Mouse (Mus musculus) CD4-positive, CD25-positive, alpha-beta regulatory T cell, adult 2 months (primary cell): Measurements from ENCODE around the gene Phf20.
"Not testable (repeated sequence)": the region's sequence is repeated elsewhere in the genome, so short reads cannot be mapped to it uniquely, and the experiment has no call there.

Experiments used
- DNase-seq: peaks from one replicate; pipeline ENCODE4 v3.0.0-alpha.2; 2012; ENCODE audit warnings: low read depth, low spot score

Phf20 gene

DNA sequence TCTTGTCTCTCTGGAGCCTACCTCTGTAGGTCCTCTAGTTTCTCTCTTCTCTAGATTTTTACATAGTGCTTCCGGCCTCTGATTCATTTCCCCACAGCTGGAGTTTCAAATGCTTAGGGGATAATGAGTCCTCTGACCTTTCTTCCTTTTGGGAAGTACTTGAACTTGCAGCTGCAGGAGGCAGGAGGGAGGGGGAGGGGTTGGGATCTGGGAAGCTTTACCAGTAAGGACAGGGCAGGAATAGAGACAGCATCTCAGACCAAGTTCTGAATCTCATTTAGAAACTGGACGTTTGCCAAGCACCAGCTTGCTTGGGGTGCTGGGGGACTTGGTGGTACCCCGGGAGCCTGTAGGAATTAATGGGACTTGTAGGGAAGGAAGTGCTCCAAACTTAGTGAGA is 3.7 kb downstream of the Phf20 start:
- no peak for DNase-seq

DNA sequence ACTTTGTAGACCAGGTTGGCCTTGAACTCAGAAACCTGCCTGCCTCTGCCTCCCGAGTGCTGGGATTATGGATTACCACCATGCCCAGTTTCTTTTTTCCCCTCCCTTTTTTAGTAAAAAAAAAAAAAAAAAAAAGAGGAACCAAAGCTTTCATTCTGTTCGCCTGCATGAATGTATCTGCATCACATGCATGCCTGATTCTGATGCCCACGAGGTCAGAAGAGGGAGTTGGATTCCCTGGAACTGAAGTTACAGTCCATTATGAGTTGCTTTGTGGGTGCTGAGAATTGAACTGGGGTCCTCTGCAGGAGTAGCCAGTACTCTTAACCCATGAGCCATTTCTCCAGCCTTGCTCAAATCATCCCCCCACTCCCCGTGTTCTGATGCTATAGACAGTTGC is 5.2 kb downstream of the Phf20 start:
- DNase-seq, result no peak

DNA sequence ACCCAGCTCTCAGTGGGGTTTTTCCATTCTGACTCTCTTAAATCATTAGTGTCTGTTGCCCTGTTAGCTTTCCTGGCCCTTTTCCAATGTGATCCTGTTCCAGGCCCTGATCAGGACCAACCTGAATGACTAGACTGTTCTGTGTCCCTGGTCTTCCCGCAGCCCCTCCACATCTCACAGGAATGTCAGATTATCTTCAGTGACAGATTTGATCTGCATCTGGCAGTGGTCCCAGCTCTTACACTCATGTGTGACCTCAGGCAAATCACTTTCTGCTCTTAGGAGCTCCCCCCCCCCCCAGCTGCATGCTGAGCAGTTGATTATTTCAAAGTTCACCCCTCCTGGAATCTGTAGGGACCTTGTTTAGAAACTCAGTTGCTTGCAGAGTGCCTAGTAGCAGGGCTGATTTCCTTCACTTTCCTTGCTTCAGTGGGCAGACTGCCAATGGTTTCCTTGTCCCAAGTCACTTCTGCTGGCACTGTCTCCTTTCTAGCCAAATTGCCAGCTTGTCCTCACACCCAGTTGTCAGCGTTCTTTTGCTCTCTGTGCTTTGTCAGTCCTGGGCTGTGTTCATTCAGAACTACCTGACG is 6.7 kb downstream of the Phf20 start:
- DNase-seq, result no peak

DNA sequence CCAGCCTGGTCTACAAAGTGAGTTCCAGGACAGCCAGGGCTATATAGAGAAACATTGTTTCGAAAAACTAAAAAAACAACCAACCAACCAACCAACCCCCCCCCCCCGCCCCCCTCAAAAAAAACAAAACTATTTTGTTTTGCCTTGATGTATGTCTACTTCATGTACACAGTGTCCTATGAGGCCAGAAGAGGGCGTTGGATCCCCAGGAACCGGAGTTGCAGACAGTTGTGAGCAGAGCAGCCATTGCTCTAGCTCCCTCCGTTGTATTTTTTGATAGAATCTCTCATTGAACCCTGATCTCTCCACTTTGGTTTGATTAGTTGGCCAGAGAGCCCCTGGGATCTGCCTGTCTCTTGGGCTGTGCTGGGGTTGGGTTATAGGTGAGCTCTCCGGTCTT is 7.7 kb downstream of the Phf20 start:
- DNase-seq, result peak; percentile 45

DNA sequence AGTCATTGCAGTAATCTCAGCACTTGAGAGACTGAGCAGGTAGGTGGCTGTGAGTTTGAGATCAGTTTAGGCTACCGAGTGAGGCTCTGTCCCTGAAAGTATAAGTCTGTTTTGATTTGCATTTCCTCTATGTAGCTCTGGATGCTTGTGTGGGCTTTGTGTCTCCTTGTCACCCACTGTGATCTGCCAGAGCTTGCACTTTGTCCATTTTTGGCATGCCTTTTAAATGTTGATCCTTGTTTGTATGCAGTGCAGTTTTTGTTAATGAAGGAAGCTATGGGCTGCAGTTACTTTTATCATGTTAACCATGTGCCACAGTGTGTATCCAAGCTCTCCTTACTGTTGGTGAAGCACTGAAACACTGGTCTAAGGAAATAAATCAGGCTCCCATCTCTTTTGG is 21.5 kb downstream of the Phf20 start:
- no peak for DNase-seq

- no peak for DNase-seq
Measured at GRCm38 (mm10) chr2:156222100-156222499, 25.8 kb downstream of the Phf20 start.

- no peak for DNase-seq
Measured at GRCm38 (mm10) chr2:156224043-156224442, 27.8 kb downstream of the Phf20 start.

- no peak for DNase-seq
Measured at GRCm38 (mm10) chr2:156227689-156228088, 31.4 kb downstream of the Phf20 start.

- DNase-seq, result no peak
Measured at GRCm38 (mm10) chr2:156229171-156229570, 32.9 kb downstream of the Phf20 start.

GRCm38 (mm10) chr2:156231340-156231739 is 35.1 kb downstream of the Phf20 start:
- no peak for DNase-seq

DNA sequence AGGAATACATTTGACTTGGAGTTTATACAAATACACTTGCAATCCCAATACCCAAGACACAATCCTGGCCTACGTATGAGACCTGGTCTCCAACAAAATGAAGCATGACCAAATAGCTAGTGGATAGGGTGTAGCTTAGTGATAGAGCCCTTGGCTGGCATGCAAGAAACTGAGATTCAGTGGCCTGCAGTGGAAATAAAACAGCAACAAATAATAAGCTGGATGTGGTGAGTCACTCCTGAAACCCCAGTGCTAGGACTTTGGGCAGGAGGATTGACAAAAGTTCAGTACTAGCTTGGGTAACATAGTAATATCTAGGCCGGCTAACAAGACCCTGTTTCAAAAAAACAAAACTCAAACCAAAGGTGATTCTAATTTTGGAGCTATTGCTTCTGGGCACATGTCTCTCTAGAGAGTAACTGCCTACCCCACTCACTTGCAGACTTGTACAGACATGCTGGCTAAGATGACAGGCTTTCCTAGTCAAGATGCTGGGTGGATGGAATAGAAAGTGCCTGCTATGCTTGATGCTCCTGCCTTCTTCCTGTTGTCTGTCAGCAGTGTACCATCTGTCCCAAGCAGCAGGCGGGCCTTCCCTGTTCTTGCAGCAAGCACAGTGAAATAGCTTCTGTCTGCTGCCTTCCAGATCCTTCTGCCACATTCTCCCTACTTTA is 37.1 kb downstream of the Phf20 start:
- no peak for DNase-seq

DNA sequence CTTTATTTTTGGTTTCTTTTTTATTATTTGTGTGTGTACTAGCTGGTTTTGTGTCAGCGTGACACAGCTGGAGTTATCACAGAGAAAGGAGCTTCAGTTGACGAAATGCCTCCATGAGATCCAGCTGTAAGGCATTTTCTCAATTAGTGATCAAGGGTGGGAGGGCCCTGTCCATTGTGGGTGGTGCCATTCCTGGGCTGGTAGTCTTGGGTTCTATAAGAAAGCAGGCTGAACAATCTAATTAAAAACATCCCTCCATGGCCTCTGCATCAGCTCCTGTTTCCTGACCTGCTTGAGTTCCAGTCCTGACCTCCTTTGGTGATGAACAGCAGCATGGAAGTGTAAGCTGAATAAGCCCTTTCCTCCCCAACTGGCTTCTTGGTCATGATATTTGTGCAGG is 37.8 kb downstream of the Phf20 start:
- not testable (repeated sequence) for DNase-seq

- no peak for DNase-seq
Measured at GRCm38 (mm10) chr2:156235847-156236246, 39.6 kb downstream of the Phf20 start.

GRCm38 (mm10) chr2:156241662-156242061 is 45.4 kb downstream of the Phf20 start:
- no peak for DNase-seq

DNA sequence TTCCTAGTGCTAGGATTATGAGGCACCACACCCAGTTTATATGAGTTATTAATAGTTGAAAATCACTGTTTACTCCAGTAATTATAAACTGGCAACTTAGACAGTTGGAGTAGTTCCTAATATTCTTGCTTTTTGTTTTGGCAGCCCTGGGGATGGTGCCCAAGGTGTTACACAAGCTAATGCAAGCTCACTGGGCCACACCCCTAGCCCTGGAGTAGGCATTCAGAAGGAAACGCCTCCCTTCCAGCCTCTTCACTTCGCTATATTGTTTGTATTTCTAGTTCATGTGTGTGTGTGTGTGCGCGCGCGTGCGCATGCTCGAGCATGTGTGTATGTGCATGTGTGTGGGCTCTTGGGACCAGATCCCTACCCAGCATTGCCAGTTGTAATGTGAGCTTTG is 46.7 kb downstream of the Phf20 start:
- DNase-seq, result no peak

DNA sequence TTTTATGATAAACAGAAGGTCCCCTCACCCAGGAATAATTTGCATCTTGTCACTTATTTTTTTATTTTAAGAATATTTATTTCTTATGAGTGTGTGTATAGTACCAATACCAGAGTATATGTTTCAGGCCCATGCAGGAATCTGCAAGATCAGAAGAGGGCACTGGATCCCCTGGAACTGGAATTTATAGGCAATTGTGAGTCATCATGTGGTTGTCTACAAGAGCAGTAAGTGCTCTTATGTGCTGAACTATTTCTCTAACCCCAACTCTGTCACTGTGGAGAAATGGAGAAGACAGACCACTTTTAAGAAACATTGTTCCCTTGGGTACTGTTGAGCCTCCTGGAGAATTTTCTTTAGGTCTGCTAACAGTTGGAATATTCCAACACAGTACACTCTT is 51.3 kb downstream of the Phf20 start:
- DNase-seq, result no peak

DNA sequence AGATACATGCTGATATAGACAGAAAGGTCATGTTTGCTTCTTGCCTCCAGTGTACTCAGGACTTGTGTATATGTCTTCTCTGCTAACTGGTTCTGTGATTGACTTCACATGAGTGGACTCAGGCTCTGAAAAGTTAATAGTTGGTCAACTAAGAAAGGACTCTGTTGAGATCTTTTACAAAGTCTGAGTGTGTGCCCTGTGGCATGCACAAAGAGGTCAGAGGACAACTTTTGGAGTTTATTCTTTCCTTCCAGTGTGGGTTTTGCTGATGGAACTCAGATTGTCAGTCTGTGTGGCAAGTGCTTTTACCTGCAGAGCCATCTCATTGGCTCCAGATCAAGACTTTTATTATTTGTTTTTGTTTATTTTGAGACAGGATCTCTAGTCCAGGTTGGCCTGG is 54.5 kb downstream of the Phf20 start:
- DNase-seq, result no peak

GRCm38 (mm10) chr2:156251291-156251690 is 55.0 kb downstream of the Phf20 start:
- DNase-seq, result no peak

DNA sequence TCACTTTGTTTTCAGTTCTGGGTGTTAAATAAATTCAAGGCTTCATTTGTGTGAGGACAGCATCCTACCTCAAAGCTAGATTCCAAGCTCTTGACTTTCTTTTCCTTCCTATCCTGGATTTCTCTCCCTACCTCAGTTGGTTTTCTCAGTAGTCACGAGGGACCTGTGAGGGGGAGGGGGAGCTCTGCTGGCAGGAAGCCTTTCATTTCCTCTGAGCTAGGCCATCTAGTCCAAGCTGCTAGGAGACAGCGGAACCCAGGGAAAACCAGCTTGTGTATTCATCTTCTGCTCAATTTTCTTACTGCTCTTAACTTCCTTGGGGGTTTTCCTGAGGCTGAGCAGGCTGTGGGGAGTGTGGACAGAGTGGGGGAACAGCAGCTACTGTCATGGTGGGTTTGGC is 60.8 kb downstream of the Phf20 start:
- DNase-seq, result peak; percentile 57

DNA sequence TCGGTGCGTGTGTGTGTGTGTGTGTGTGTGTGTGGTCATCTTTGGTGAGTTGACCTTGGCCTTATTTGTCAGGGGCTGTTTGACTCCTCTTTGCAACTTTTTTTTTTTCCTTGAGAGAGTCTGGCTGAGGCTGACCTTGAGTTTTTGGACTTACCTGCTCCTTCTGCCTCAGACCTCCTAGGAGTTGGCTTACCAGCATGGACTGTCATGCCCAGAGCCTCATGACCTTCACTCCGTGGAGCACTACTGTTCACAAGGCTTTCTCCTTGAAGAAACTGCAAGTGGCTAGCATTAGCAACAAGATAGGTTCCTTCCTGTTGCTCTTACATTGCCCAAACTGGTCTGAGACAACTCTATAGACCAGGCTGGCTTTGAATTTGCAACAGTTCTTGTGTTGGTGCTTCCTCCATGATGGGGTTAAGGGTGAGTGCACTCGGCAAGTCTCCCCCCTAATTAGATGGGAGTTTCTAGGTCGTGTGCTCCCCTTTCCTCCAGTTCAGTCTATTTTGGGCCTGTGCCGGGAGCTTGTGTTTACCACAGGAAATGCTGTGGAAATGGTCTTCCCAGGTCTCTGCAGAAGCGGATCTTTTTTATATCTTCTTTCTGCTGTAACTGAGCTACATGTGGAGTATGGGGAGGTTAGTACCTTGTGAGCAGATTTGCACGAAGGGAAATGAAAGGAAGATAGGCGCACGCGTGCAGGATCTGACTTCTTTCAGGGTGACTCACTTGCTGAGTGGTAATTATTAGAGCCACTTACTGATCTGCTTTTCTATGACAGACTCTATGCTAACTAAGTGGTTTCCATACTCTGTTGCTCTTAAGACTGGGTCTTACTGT is 61.9 kb downstream of the Phf20 start:
- DNase-seq, result peak; percentile 52

GRCm38 (mm10) chr2:156260968-156261367 is 64.7 kb downstream of the Phf20 start:
- peak; percentile 30 for DNase-seq

DNA sequence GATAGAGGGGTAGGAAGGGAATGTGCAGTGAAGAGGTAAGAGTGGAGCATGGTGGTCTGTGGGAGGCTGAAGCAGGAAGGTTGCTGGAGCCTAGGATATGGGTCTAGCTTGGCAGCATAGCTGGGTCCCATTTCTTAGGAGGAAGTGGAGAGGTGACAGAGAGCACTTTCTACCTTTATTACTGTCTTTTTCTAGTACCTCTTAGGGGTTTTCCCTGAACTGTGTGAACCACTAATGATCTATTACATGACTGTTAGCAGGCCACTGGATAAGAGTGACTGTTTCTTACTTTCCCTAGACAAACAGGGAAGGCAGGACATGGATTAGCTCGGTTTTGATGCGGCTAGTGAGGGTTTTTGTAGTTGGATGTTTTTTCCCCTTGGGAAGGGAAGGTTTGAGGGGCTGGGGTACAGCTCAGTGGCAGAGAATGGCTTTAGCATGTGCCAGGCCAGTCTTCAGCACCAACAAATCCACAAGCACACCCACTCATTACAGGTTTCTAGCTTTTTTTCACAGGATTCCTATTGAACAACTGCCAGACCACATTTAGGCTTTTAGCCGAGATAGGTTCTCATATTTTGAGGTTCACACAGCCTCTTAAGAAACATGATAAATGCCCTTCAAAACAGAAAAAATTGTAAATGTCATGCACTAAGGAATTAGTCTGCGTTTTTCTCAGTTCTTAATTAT is 67.1 kb downstream of the Phf20 start:
- DNase-seq, result no peak
